Mouse (Mus musculus): ENCODE measurements around the gene Tet3. TPM values are rescaled to one million over a fixed set of nuclear protein-coding genes. Genes with fewer than 3 reads are reported as not detected.

Tet3 gene
- 10 to 100 TPM; 25.2 to 38.5 TPM for total RNA-seq (2021)
- long read RNA-seq, experiment 1, partial matches to known transcripts = 1 of 6 reads
- long read RNA-seq, experiment 1, other reads (novel, unspliced or antisense) = 5 of 6 reads
- long read RNA-seq, experiment 2, partial matches to known transcripts = 0 of 1 reads
- long read RNA-seq, experiment 2, other reads (novel, unspliced or antisense) = 1 of 1 reads

DNA sequence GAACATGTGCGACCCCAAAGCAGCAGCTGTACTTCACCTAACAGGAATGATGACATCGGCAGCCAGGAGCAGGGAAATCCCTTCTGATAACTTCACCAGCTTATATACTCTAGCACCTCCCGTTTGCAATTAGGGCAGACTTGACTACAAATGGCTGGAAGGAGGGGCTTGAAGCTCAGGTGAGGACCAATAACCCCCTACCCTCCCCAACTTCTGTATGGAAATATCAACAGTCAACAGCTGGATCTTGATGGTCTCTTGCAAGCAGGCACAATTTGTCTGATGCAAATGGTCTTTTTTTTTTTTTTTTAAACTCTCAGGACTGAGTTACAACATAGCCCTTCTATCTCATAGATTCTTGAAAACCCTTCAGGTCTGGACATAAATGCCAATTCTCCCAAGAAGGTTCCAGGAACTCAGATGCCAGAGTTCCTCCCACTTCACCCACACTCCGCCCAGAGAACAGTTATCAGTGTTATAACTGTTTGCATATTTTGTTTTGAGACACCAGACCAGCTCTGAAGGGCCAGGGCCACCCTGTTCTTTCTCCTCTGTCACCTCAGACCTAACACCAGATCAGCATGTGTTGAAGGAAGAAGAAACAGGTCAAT lies at the start of gene Tet3:
Gene Tet3, minus strand, starts transcription at position 51 of the 611 bp plus-strand sequence.
- no peak for DNase-seq

DNA sequence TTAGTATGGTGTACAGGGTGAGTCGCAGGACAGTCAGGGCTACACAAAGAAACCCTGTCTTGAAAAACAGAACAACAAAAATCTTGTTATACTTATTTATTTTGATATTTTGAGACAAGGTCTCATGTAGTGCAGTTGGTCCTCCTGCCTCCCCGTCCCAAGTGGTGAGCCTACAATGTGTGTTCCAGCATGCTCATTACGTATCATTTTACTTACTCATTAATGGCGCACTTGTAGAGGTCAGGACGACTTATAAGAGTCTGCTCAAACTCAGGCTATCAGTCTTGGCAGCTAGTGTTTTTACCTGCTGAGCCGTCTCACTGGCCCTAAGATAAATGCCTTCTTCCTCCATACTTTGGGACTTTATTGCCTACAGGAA lies 48.3 kb upstream of the Tet3 start:
- DNase-seq = no peak

DNA sequence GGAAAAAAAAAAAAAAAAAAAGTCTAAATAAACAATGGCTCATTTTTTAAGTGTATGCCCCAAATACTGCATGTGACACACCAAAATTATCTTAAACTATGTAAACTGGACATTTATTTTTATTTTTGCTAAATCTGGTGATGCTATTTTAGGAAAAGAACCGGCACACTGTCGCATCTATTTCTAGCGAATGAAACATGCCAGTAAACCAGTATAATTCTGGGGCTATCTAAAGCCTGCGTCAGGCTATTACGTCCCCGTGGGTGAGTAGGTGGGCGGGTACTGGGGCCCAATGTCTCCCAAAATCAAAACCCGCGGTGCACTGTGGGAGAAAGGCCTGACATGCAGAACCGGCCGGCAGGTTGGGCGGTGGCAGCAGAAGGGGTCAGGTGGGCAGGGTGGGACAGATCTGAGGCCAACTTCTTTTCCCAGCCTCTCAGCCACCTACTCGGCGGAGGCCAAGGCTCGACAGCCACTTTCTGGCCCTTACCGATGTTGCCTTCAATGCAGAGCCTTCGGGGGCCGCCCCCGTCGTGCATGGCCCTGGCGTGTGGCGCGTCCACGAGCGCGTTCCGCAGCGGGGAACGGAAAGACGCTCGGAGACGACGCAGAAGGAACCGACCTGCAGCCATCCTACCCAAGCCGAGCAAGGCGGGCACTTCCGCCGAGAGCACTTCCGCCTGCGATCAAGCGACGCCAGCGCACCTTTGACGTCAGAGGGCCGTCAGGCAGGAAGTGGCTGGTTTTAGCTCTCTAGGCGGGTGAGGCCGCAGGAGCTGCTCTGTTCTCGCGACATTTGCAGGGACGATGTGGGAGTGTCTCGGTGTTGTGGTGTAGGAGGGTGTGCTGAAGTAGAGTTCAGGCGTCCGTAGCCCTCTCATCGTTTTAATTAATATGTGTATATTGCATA lies 47.6 kb upstream of the Tet3 start, which contains the start of gene Dguok:
Gene Dguok, minus strand, starts transcription at position 712 of the 910 bp plus-strand sequence.
- peak; percentile 97 to 98 for DNase-seq

DNA sequence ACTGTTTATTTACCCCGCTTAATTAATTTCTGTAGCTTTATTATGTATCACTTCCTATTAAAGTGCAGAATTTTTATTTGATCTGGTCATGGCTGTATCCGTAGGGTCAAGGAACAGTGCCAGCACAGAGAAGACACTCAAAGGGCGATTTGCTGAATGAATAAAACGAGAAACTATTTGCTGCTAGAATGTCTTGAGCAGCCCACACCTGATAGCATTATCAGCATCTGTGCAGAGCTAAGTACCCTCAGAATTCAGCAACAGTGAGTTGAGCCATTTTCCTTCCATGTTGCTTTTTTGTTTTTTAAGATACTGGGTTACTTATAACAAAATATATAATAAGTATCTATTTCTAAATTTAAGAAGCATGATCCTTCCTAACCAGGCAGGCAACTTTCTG lies 46.7 kb upstream of the Tet3 start:
- no peak for DNase-seq

DNA sequence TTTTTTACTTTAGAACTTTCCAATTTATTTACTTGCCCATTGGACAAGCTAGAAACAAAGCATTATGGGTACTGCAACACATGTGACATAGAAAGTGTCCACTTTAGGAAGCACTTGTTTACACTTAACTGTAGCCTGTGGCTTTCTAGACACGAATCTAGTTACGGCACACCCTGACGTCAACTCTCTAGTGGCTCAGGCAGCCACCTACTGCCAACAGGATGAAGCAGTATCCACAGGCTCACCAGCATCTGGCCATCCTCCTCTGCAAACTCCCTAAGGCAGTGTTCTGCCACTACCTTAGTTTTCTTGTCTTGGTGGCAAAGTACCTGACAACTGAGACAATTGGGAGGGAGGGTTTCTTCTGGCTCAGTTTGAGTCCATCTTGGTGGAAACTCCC lies 44.5 kb upstream of the Tet3 start:
- no peak for DNase-seq

DNA sequence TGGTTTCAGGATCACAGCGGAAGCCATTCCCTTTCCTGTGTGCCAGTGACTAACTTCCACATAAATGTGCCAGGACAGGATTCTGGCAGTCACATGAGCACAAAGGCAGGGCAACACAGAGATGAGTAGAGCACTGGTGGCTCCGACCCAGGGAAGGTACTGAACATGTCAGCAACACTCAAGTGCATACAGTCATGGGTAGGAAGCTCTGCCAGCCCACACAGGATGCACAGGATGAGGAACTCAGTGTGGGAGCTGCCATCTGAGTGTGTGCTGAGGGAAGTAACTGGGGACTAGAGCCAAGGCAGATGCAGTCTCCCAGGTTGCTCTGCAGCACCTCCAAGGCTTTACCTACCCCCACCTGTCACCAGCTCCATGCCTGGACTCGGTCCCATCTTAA lies 43.8 kb upstream of the Tet3 start:
- DNase-seq = no peak

DNA sequence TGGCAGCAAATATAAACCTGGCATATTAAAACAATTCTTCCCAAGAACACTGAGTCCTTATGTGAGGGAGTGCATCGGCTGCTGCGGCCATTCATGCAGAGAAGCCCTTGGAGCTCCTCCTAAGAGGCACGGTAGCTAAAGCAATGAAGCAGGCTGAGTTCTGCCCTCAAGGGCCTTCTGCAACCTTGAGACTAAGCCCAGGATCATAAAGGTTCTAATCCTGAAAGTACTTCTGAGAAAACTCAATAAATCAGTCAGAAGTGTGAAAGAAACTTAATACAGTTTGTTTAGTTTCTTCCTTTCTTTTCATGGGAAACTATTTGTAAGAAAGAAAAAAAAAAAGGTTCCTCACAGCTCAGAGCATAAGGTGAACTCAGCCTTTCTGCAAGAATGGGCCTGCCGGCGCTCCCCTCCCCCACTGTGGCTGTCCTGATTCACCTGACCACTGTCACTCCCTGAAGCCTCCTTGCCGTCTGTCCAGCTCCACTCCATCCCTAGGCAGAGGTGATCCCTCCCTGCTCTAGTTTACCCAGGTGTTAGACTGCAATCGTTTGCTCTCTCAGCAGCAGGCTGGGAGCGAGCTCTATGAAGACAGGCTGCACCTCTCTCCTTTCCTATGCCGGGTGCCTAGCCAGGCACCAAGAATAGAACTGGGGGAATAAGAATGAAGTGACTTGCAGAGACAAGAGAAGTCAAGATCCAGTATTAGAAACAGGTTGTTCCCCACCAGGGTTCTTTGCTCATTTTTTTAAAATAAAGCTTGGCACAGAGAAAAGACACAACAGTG lies 42.8 kb upstream of the Tet3 start:
- no peak for DNase-seq

DNA sequence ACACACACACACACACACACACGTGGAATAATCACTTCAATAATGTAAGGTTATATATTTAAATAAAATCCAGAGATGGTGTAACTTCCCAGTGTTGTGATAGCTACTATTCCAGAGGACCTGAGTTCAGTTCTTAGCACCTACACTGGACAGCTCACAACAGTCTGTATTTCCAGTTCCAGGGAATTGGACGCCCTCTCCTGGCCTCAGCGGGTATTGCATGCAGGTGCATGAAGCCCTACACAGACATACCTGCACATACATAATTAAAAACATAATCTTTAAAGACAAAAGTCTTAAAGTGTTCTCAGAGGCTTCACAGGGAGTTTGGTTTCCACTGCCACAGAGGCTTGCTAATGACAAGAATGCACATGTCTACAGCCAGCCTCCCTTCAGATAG lies 41.6 kb upstream of the Tet3 start:
- DNase-seq = no peak

DNA sequence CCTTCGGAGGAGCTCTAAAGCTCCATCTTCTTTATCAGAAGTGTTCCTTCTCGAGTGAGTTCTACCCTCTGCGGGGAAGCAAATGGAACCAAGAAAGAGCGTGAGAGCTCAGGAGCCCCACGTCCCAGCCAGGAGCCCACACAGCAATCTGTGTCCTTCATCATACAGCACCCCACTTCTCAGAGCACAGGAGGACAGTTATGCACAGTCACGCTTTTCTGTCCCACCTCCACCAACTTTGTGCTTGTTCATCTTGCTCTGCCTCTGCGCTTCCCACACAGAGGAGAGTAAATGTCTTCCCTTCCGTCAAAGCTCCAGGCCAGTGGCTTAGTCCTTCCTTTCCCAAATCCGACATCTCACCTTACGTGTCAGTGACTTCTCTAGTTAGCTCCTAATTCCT lies 40.2 kb upstream of the Tet3 start:
- DNase-seq = no peak

DNA sequence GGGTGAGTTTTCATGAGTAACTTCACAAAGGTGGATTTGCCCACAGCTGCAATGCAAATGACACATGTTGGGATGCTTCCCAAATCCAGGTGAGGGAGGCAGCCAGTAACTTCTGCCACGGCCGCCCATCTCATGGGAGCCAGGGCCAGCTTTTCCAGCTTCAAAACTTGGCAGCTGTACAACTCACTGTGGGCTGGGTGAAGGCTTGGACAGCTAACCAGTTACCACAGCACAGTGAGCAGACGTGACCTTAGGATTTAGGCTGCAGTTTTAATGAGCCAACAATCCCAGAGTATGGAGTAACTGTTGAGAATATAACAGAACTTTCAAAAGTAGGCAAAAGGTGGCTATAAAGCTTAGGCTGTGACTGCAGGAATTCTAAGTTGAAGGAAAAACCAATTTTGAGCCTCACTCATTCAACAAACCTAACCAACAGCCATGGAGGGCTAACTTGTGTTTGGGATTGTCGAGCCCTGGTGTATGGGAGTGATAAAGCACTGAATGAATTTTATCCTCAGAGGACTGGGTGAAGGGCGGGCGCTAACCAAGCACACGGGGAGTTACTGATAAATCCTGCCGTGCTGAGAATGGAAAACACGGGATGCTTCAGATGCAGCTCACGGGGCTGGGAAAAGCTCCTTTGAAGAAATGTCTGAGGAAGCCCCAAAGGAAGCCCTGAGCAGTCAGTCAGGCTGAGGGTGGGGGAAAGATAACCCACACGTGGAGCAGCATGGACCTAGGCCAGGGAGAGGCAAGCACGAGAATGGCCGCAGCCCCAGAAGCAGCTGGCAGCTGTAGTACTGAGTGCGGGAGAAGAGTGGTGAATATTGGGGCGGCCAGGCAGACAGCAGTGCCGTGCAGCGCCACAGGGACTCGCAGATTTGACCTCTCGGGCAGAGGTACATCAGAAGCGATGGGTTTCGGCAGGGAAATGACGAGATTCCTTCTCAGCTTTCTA lies 38.1 kb upstream of the Tet3 start:
- peak; percentile 73 to 78 for DNase-seq

DNA sequence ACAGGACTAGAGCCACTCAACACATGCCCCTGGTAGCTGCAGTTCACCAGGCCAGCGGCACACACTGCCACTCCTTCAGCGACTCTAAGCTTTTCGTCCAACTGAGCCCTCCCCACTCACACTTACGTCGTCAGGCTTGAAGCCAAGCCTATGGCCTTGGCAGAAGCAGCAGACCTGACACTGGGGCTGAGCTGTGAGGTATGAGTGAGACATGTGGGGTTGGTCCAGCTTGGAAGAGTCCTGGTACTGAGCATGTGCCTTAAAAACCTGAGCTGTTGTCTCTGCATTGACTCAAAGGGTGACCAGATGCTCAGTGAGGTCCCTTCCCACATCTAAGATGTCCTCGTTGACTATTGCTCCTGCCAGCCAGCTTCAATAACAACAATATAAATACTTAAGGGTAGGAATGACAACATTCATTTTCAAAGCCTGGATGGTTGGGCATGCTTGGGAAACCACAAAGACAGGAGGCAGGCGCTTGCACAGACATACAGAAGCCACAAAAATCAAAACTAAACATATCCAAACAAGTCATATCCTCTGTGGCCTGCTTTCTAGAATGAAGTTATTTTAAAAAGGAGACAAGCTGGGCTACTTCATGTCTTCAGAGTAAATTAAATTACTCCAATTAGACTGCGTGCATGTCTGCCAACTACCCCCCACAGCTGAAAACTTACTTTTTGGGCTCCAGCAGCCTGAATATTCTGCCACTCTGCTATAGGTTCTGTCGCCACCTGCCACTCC lies 37.3 kb upstream of the Tet3 start:
- peak; percentile 86 to 92 for DNase-seq

DNA sequence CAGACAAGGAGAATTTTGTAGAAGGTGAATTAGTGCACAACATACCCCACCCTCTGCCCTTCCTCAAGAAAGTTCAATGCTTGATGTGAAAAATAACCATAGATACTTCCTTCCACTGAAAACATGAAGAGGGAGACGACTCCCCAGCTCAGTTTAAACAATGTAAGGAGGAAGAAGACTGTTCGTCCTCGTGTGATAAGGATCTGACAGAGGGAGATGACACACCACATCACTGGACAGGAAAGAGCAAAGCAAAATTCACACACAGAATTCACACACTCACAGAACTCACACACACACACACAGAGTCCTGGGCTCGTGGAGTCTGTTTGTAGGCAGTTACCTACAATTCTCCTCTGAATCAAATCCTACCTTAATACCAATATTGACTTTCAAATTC lies 31.7 kb upstream of the Tet3 start:
- DNase-seq = no peak

DNA sequence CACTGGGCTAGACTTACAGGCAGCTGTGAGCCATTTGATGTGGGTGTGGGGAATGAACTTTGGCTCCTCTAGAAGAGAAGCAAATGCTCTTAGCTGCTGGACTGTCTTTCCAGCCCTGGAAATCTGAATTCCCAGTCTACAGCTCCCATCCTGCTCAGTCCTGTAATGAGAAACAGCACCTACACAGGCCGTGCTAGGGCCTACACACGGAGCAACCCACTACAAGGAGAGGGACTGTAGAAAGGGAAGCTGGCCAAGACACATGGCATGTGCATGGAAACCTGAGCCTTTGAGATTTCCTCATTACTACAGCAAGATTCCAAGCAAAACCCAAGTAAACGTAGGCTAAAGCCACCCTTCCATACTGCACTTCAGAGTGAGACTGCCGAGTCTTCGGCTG lies 29.3 kb upstream of the Tet3 start:
- no peak for DNase-seq

DNA sequence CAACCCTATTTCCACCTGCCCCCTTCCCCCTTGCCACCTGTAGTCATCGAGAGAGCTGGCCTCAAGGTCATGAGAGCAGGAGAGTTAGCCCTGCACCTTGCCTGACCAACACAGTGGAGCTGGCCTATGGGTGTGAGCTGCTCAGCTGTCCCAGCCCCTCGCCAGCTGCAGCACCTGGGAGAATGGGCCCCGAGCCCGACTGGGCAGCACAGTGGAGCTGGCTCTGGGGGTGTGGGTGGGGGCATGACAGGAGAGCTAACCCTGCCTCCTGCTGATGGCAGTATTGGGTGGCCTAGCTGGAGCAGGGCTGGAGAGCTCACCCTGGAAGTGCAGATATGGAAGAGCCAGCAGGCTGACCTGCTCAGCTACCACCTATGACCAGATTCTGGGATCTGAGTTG lies 28.4 kb upstream of the Tet3 start:
- DNase-seq = no peak

DNA sequence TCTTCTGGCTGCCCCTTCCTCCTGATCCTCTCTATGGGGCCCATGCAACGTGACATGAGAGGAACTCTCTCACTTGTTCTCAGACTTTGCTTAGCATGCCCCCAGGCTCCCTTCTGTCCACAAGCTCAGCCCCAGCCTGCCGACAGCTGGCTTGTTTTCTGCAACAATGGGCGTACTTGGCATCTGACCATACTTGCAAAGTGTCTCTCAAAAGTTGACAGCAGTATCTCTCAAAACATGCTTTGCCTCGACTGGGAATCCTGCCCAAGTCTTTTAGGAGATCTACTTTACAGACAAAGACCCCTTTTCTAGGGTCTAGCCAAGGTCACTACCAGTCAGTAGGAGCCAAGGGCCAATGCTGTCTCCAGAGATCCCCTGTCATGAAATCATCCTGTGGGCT lies 27.0 kb upstream of the Tet3 start:
- no peak for DNase-seq

DNA sequence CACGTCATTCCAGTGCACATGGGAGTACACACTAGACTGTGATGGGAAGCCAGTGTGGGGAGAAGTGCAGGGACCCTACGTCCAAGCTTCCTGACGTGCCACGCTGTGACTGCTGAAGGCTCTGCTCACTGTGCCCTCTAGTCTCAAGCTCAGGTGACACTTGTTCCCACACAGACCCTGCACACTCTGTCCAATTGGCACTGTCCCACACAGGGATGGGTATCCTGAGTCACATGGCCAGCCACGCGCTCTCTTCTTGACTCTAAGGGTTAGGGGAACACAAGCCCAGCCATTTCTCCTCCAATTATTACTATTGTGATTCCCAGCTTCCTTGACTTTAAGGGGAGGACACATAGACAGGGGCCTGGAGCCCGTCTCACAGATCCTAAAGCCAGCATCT lies 24.9 kb upstream of the Tet3 start:
- DNase-seq = no peak

DNA sequence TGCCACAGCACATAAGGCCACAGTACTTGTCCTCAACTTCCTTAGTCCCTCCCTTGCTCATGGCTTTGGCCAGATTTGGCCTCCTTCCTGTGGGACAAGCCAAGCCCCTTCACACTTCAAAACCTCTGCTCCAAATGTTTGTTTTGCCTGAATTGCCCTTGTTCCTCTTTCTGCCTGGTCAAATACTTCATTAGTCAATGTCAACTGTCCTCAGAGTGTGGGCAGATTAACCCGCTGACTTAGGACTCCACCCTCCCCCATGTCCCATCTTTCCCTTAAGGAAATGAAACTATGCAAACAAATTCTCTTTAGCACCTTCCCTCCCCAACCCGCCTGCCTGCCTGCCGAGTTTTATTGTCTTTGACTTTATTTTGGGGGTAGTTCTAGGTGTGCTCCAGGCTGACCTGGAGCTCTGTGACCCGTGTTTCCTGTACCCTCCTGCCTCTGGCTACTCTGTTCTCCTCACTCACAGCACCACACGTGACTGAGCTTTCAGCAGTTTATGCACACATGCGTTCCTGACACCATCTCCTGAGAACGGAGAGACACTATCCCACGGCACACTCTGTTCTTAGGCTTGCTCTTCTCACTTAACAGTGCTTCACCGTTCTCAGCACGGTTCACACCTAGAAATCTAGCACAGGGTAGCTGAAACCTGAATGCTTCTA lies 23.7 kb upstream of the Tet3 start:
- DNase-seq = no peak

DNA sequence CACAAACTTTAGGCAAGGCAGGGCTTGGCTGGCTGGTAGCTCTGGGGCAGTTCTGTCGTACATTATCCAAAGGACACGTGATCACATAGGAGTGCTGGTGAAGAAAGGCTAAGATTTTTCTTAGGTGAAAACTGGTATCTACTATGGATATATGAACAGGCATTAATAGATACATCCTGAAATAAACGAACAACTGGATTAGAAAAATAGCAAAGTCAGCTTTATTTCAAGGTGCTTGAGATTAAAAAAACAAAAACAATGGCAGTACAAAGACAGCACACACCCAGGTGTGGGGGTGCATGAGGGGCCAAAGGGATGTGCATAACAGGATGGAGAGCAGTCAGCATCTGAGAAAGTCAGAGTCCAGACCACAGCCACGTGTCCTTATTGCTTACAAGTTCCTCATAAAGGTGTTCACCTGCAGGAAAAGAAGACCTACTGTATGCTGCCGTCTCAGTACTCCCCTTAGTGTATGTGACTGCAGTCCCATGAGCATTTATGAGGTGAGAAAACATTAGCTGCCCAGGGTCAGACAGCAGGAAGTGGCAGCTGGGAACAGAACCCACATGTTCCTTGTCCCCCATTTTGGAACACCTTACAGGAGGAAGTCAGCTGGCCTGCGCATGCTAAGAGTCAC lies 21.3 kb upstream of the Tet3 start:
- DNase-seq = no peak

DNA sequence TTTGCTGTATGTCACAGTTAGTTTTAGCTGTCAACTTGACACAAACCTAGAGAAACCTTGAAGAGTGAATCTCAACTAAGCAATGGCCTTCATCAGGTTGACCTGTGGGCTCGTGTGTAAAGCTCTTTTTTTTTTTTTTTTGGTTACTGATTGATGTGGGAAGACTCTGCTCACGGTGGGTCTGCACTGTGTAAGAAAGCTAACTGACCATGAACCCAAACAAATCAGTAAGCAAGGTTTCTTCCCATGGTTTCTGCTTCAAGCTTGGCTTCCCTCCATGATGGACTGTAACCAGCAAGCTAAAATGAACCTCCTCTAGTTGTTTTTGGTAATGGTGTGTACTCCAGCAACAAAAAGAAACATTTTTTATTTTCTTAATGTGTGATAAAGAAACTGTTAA lies 20.3 kb upstream of the Tet3 start:
- no peak for DNase-seq

DNA sequence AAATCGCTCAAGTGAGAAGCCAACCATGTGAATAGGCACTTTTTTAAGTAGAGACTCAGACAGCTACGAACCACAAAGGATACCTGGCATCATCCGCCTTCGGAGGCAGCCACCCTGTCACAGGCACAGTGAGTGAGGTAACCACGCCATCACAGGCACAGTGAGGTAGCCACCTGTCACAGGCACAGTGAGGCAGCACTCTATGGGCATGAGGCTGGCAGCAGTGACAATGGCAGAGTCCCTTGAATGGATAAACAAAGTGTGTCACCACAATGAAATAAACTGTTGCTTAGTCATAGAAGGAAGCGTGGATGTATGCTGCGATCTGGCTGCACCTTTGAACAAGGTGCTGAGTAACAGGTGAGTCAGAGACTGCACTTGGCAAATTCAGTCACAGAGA lies 19.7 kb upstream of the Tet3 start:
- no peak for DNase-seq
